Comparison of ENCODE assay signal across 36 mouse cellular contexts in genomic region chr13:11107693-11108092, GRCm38 (mm10).
"Had no signal": no experiment of that assay in that cellular context is flagged by ENCODE, and none has a peak within 500 bp of the region (broad histone marks: within the 10 kb centered on the region; RNA-seq: fewer than 3 reads in every experiment).

No protein-coding gene starts in this region.

- H3K27me3 ChIP-seq: heart, embryonic 12.5 days; heart, embryonic 13.5 days; heart, embryonic 15.5 days; hindbrain, embryonic 12.5 days; hindbrain, embryonic 13.5 days; hindbrain, embryonic 15.5 days; intestine, embryonic 15.5 days; kidney, embryonic 15.5 days had no signal

- H3K27ac ChIP-seq: heart, adult 2 months; heart, embryonic 10.5 days; heart, embryonic 13.5 days; heart, embryonic 15.5 days; hindbrain, embryonic 10.5 days; hindbrain, embryonic 12.5 days; hindbrain, embryonic 13.5 days; hindbrain, embryonic 14.5 days; hindbrain, embryonic 15.5 days; hindbrain, postnatal 0 days; intestine, embryonic 15.5 days; kidney, embryonic 15.5 days; kidney, postnatal 0 days; layer of hippocampus, adult 2 months had no signal

- H3K4me2 ChIP-seq: heart, embryonic 11.5 days; heart, embryonic 12.5 days; heart, embryonic 13.5 days; heart, embryonic 15.5 days; hindbrain, embryonic 12.5 days; hindbrain, embryonic 13.5 days; hindbrain, embryonic 14.5 days; hindbrain, embryonic 15.5 days; intestine, embryonic 15.5 days; kidney, embryonic 15.5 days had no signal

- H3K36me3 ChIP-seq: heart, embryonic 10.5 days; heart, embryonic 12.5 days; heart, embryonic 13.5 days; heart, embryonic 15.5 days; hindbrain, embryonic 10.5 days; hindbrain, embryonic 12.5 days; hindbrain, embryonic 13.5 days; hindbrain, embryonic 15.5 days; intestine, embryonic 15.5 days; kidney, embryonic 15.5 days had no signal

- H3K4me3 ChIP-seq: heart, adult 2 months; heart, embryonic 10.5 days; heart, embryonic 12.5 days; heart, embryonic 13.5 days; heart, embryonic 15.5 days; hindbrain, embryonic 10.5 days; hindbrain, embryonic 12.5 days; hindbrain, embryonic 13.5 days; hindbrain, embryonic 15.5 days; intestine, embryonic 15.5 days; kidney, embryonic 15.5 days; layer of hippocampus, adult 2 months had no signal

- H3K4me1 ChIP-seq: heart, embryonic 10.5 days; heart, embryonic 12.5 days; heart, embryonic 13.5 days; heart, embryonic 15.5 days; hindbrain, embryonic 10.5 days; hindbrain, embryonic 12.5 days; hindbrain, embryonic 13.5 days; hindbrain, embryonic 15.5 days; intestine, embryonic 15.5 days; kidney, embryonic 15.5 days had no signal

- H3K9me3 ChIP-seq: heart, embryonic 10.5 days; heart, embryonic 12.5 days; heart, embryonic 13.5 days; heart, embryonic 15.5 days; hindbrain, embryonic 10.5 days; hindbrain, embryonic 12.5 days; hindbrain, embryonic 13.5 days; hindbrain, embryonic 15.5 days; intestine, embryonic 15.5 days; kidney, embryonic 15.5 days had no signal

- H3K9ac ChIP-seq: heart, embryonic 12.5 days; heart, embryonic 13.5 days; heart, embryonic 15.5 days; hindbrain, embryonic 12.5 days; hindbrain, embryonic 13.5 days; hindbrain, embryonic 14.5 days; hindbrain, embryonic 15.5 days; intestine, embryonic 15.5 days; kidney, embryonic 15.5 days had no signal

- ATAC-seq: hindbrain, embryonic 16.5 days; hindbrain, postnatal 0 days; inflammation-experienced regulatory T-cells, adult 6 months; intestine, embryonic 15.5 days; intestine, embryonic 16.5 days; intestine, postnatal 0 days had no signal

- DNase-seq: heart, adult 18-20 months; heart, adult 2 months; heart, postnatal 10 days; heart, postnatal 14 days; heart, postnatal 36 days; heart, postnatal 4 days; kidney, adult 11 months; kidney, adult 18-20 months; kidney, adult 2 months; kidney, adult 8-10 months; kidney, adult 9 months; kidney, postnatal 10 days; kidney, postnatal 14 days; kidney, postnatal 25 days; kidney, postnatal 36 days; kidney, postnatal 4 days; layer of hippocampus, adult 9-11 months had no signal
